Mouse (Mus musculus): ENCODE data around the gene Pgls. TPM values are rescaled to one million over a fixed set of nuclear protein-coding genes. Genes with fewer than 3 reads are reported as not detected.

The Pgls gene
- total RNA-seq, 2 experiments from 2014 or later = 31.1 to 31.3 TPM

- DNase-seq (ENCODE audit: low spot score in 2 of 2) = no peak
Measured at GRCm38 (mm10) chr8:71633981-71634667, 42.1 kb downstream of the Pgls start.

GRCm38 (mm10) chr8:71637149-71638095, 45.4 kb downstream of the Pgls start:
- no peak for DNase-seq (ENCODE audit: low spot score in 2 of 2)

GRCm38 (mm10) chr8:71638321-71638720, 46.3 kb downstream of the Pgls start:
- no peak for DNase-seq (ENCODE audit: low spot score in 2 of 2)

GRCm38 (mm10) chr8:71639318-71639717, 47.3 kb downstream of the Pgls start:
- DNase-seq (ENCODE audit: low spot score in 2 of 2) = no peak

- DNase-seq (ENCODE audit: low spot score in 2 of 2) = no peak
Measured at GRCm38 (mm10) chr8:71645510-71645909, 53.5 kb downstream of the Pgls start.

Small RNAs within 50 kb of the gene (microRNA-seq; reads per million reads assigned to microRNA genes)
- 34.5 to 43.3 reads per million in 2 experiments for gene Mir6769b

Other genes with a start within 250 kb of the Pgls start
- gene Use1, start 225.3 kb upstream of the Pgls start, total RNA-seq (2021) = 100 to 1,000 TPM; 116 to 126 TPM
- gene Ocel1, start 220.9 kb upstream of the Pgls start, total RNA-seq (2021) = 10 to 100 TPM; 15.0 to 16.0 TPM
- 10 to 100 TPM; 42.6 to 46.2 TPM for gene Nr2f6, start 210.2 kb upstream of the Pgls start, total RNA-seq (2021)
- gene Ushbp1, start 196.4 kb upstream of the Pgls start, total RNA-seq (2021) = 1 to 10 TPM; 3.3 to 4.2 TPM
- gene Babam1, start 195.3 kb upstream of the Pgls start, total RNA-seq (2021) = 100 to 1,000 TPM; 104 to 107 TPM
- gene Ankle1, start 186.2 kb upstream of the Pgls start, total RNA-seq (2021) = under 1 TPM; 0.21 to 0.26 TPM
- gene Abhd8, start 128.5 kb upstream of the Pgls start, total RNA-seq (2021) = 100 to 1,000 TPM; 318 to 342 TPM
- gene Mrpl34, start 127.2 kb upstream of the Pgls start, total RNA-seq (2021) = 10 to 100 TPM; 58.6 to 61.4 TPM
- 10 to 100 TPM; 76.7 to 86.1 TPM for gene Dda1, start 123.0 kb upstream of the Pgls start, total RNA-seq (2021)
- gene Ano8, start 106.2 kb upstream of the Pgls start, total RNA-seq (2021) = 10 to 100 TPM; 56.2 to 58.6 TPM
- 10 to 100 TPM; 29.3 to 36.7 TPM for gene Gtpbp3, start 104.1 kb upstream of the Pgls start, total RNA-seq (2021)
- gene Plvap, start 80.4 kb upstream of the Pgls start, total RNA-seq (2021) = 1 to 10 TPM; 9.4 to 9.5 TPM
- gene Ccdc194, start 66.5 kb upstream of the Pgls start, total RNA-seq (2021) = not detected
- gene Bst2, start 54.7 kb upstream of the Pgls start, total RNA-seq (2021) = 1 to 10 TPM; 4.7 to 6.9 TPM
- gene Mvb12a, start 49.3 kb upstream of the Pgls start, total RNA-seq (2021) = 10 to 100 TPM; 35.5 to 36.6 TPM
- under 1 TPM; 0.21 to 0.23 TPM for gene Tmem221, start 33.3 kb upstream of the Pgls start, total RNA-seq (2021)
- gene Nxnl1, start 25.6 kb upstream of the Pgls start, total RNA-seq (2021) = under 1 TPM in 1 of 2 experiments, not detected in 1; 0.26 TPM
- gene Slc27a1, start 23.3 kb upstream of the Pgls start, total RNA-seq (2021) = 100 to 1,000 TPM in 1 of 2 experiments, 10 to 100 TPM in 1; 86.2 to 100 TPM
- gene Fam129c, start 5.5 kb downstream of the Pgls start, total RNA-seq (2021) = 1 to 10 TPM; 1.9 to 4.8 TPM
- 10 to 100 TPM; 46.9 to 49.8 TPM for gene Colgalt1, start 18.8 kb downstream of the Pgls start, total RNA-seq (2021)
- 100 to 1,000 TPM; 267 to 296 TPM for gene Unc13a, start 79.6 kb downstream of the Pgls start, total RNA-seq (2021)
- gene Jak3, start 84.1 kb downstream of the Pgls start, total RNA-seq (2021) = 1 to 10 TPM; 4.8 to 5.0 TPM
- under 1 TPM in 1 of 2 experiments, not detected in 1; 0.63 TPM for gene Insl3, start 97.0 kb downstream of the Pgls start, total RNA-seq (2021)
- gene B3gnt3, start 109.6 kb downstream of the Pgls start, total RNA-seq (2021) = 1 to 10 TPM in 1 of 2 experiments, under 1 TPM in 1; 0.82 to 1.1 TPM
- 100 to 1,000 TPM; 155 to 167 TPM for gene Fcho1, start 133.5 kb downstream of the Pgls start, total RNA-seq (2021)

Measured in left cerebral cortex, adult 18-20 months (tissue).